Mouse (Mus musculus): Measurements from ENCODE around the gene Alg3.

The Alg3 gene

DNA sequence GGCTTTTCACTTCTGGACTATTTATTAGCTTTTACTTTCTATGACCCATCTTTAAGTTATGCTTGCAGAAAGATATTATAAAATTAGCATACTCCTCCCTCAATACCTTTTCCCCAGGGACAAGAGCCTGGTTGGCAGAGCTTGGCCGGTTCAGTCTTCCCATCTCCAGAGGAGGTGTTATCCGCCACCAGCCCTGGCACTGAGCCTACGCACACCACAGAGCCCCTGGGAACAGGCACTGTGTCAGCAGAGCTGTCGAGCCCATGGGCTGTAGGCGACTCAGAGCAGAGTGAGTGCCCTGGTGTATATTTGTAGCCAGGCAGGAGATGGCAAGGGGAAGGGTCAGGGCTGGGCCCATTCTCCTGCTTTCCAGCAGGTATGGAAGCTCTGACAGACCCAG lies 11.0 kb downstream of the Alg3 start:
- no peak for DNase-seq

DNA sequence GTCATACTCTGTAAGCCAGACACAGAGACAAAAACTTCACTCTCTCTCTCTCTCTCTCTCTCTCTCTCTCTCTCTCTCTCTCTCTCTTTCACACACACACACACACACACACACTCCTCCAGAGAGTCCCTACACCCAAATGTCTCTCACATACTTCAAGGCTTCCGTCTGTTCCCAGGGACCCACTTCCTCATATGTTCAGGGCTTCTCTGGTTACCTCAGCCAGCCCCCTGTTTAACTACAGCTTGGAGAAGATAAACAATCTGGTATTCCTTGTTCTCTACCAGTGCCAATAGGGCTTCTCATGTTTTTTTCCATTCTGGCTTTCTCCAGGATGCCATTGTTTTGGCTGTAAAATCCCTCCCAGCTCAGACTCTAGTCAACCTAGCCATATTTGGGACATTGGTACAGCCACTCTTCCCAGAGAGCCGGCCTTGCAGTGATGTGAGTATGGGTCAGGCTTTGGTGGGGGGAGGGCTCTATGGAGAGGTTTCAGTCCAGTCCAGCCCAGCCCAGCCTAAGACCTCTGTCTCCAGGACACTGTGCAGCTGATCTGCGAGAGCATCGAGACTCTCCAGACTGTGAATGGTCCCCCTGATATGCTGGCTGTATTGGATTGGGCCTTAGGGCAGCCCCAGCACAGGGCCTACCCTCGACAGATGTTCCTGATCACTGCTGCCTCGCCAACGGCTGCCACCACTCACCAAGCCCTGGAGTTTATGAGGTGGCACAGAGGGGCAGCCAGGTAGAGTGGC lies 14.7 kb downstream of the Alg3 start:
- no peak for DNase-seq

DNA sequence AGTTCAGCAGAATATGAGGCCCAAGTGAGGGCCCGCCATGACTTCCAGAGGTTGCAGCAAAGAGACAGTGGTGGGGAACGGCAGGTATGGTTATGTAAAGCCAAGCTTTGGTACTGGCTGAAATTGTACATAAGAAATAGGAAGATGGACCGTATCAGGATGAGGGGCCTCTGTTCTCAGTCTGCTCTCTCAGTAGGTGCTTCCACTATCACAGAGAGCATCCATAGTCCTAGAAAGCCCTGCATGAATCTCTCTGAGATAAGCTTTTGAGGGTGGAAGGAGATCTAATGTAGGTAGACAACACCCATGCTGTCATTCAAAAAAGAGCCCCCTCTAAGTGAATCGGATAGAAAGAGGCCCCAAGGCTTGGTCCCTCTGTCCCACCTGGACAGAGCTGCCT lies 15.8 kb downstream of the Alg3 start:
- no peak for DNase-seq

DNA sequence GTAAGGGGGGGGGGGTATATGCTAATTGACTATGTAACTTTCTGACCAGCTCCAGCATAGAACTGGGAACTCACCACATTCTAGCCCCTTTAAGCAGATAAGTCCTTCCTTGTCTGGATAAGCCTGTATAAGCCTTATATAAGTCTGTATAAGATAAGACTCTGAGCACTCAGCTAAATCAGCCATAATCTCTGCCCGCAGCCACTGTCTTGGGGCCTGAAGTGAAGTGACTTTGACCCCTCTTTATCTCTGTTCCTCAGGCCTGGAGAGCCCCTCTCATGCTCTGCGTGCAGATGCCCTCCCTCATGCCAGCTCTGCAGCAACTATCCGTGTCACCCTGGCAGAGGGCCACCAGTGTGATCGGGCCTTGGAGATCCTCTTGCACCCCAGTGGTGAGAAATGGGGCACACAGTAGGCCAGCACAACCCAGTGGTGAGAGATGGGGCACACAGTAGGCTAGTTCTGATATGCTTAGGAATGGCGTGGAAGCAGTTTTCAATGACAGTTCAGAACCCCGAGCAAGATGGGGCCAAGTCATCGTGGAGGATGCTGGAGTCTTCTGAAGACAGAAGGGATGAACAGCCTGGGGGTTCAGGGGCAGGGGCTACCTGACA lies 16.4 kb downstream of the Alg3 start:
- no peak for DNase-seq

DNA sequence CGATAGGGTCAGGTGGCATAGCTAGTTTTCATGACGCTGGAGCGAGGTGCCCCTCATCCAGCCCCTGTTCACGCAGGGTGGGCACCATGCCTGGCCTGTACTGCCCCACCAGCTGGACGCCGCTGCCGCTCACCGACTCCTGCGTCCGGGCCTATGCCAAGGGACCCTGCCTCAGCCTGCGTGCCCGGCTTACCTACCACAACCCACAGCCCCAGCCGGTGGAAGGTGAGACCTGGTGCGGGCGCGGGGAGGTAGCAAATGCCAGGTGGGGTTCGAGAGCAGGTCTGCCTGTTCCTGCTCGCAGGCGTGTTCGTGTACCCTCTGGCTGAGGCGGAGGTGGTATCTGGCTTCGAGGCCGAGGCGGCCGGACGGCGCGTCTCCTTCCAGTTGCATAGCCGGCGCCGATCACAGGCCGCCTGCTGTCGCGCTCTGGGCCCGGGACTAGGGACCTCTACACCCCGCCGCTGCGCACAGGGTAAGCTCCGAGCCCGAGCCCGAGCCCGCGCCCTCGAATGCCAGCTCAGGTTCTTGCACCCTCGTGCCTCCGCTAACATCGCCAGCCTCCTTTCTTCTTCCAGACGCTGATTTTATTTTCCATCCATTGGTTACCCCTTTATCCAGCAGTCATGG lies 20.3 kb downstream of the Alg3 start:
- DNase-seq = no peak

DNA sequence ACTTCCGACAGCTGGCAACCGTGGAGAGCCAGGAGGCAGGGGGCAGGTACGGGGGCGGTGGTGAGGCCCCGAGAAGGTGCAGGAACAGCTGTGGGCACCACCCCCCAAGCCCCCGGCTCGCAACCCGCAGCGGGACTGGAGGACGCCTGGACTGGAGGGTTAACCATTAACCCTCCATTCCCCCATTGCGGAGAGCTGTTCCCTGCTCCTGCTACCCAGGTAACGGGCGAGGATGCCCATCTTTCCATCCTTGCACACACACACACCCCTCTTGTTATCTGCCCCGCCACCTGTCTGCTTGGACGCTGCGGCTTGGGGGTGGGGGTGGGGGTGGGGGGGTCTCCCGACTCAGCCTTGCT lies 20.9 kb downstream of the Alg3 start:
- DNase-seq = no peak

DNA sequence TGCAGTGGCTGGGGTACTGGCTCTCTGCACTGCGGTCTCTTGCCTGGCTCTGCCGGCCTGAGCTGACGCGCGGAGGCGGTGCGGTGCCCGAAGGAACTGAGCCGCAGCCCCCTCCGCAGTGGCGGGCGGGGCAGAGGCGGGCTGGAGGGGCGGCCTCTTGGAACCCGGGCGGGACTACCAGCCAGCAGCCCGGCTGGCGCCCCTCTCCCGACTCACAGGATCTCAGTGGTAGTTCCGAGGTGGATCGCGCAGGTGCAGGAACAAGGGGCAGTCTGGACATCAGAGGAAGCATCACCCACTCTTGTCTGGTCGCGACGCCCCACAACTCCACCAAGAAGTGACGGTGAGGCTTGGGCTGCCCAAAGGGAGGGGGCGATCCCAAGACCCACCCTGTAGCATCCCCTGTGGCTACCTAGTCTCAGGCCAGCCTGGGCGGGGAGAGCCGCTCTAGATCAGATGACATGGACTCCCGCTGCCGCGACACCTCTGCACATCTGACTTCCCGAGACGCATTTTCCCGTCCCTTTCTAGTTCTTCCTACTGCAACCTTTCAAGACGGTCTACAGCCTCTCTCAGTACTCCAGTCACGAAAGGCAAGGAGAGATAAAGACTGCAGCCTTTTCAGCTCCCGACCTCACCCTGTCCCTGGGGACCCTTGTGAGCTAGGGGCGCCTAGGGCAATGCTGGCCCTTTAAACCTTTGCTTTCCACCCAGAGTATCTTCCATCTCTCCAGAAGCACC lies 21.4 kb downstream of the Alg3 start:
- peak; percentile 51 for DNase-seq

DNA sequence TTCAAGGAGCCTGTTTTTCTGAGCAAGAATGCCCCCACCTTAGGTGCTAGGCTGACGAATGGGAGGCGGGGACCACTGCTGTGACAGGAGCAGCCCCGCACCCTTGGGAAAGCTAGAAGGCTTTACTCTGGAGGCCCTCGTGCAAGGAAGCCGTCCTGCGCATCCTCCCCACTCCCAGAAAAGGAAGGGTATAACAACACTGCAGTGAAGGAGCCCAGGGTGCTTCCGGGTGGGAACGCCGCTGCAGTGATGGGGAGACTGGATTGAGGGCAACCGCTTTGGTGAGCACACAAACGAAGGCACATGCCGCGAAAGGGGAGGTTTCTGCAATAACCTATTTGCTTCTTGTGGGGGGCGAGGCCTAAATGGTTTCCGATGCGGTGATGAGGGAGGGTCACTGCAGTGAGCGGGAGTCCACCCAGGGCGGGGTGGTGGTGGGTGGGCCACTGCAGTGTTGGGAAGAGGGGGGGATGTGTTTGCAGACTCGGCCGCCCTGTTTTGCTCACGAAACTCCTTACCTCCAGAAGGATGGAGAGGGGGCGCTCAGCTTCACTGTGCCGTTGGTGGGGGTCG lies 22.1 kb downstream of the Alg3 start, which contains the start of gene Vwa5b2:
Vwa5b2 (plus strand) TSS at position 106 of the 573 bp plus-strand sequence.
- no peak for DNase-seq

DNA sequence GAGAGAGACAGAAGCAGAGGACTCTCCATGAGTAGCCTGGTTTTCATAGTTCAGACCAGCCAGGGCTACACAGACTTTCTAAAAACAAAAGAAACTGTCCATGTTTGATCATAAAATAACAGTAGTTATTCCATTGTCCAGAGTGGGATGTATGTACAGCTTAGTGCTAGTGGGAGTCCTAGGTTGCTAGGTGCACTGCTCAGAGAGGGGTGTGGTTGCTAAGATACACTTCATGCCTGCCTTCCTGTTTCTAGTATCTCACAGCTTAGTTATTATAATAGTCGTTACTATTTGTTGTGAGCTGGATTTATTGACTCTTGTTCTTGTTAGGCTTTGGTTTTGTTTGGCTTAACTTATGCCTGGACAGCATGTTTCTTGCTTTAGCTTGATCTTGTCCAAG lies 46.5 kb downstream of the Alg3 start:
- DNase-seq = no peak

DNA sequence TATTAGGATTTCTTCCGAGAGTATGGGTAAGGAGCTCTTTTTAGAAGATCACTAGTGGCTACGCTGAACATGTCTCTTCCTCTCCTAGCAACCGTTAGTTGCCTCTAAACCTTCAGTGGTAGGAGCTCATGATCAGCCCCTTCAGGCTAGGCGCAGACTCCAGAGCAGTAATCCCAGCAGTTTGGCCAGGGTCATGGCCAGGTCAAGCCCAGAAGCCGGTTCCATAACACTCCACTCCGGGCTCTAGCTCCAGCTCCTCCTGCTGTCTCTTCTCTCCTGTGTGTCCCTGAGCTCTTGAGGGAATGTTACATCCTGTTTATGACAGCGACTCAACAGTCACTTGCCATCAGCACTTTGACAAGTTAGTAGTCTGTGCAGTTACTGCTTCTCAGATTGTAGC lies 54.2 kb downstream of the Alg3 start:
- DNase-seq = no peak

Data from kidney, postnatal 10 days (tissue).